Mouse (Mus musculus) stomach, postnatal 0 days (tissue): ENCODE measurements around the gene Hyal1. TPM values are rescaled to one million over a fixed set of nuclear protein-coding genes. Genes with fewer than 3 reads are reported as not detected.

ENCODE experiments used
- ATAC-seq: fragments of 200-750 bp; cut with Nextera tagmentation; 2 replicates; pipeline ENCODE4 v1.8.0; 2017; ENCODE audit not compliant: low FRiP score, low TSS enrichment
- DNase-seq: peaks from one replicate; pipeline ENCODE4 v3.0.0-alpha.2; 2016; ENCODE audit warnings: low spot score
- H3K27ac ChIP-seq: fragments of 300-500 bp; sonication (generic); replicated peaks from 2 replicates; pipeline ENCODE4 v1.5.1; 2014; ENCODE audit warnings: mild to moderate bottlenecking, control low read depth
- H3K27me3 ChIP-seq: fragments of 300-500 bp; sonication (generic); 2 replicates; pipeline ENCODE4 v1.6.1; 2014; ENCODE audit warnings: low read length; ENCODE audit not compliant: control insufficient read depth, insufficient read depth
- H3K36me3 ChIP-seq: fragments of 300-500 bp; sonication (generic); 2 replicates; pipeline ENCODE4 v1.6.1; 2014; ENCODE audit warnings: low read length, mixed read lengths; ENCODE audit not compliant: control insufficient read depth, insufficient read depth
- H3K4me1 ChIP-seq: fragments of 300-500 bp; sonication (generic); replicated peaks from 2 replicates; pipeline ENCODE4 v1.6.1; 2014; ENCODE audit warnings: antibody characterized with exemption; ENCODE audit not compliant: control insufficient read depth, insufficient read depth
- H3K4me2 ChIP-seq: fragments of 300-500 bp; sonication (generic); replicated peaks from 2 replicates; pipeline ENCODE4 v1.6.1; 2014; ENCODE audit warnings: low read depth, mild to moderate bottlenecking, control low read depth, moderate library complexity
- H3K4me3 ChIP-seq: fragments of 300-500 bp; sonication (generic); 2 replicates; pipeline ENCODE4 v1.5.1; 2014; ENCODE audit warnings: low read depth, low read length, control low read depth
- H3K9ac ChIP-seq: fragments of 300-500 bp; sonication (generic); 2 replicates; pipeline ENCODE4 v1.6.1; 2014; ENCODE audit warnings: mild to moderate bottlenecking, low read length, control low read depth, mixed read lengths
- H3K9me3 ChIP-seq: fragments of 300-500 bp; sonication (generic); 2 replicates; pipeline ENCODE4 v1.6.1; 2016; ENCODE audit warnings: low read length; ENCODE audit not compliant: control insufficient read depth
- CTCF ChIP-seq: IDR thresholded peaks from 2 replicates; pipeline ENCODE4 v1.5.1; 2016; ENCODE audit warnings: antibody characterized with exemption, low read depth, mild to moderate bottlenecking, moderate library complexity
- EP300 ChIP-seq: optimal IDR thresholded peaks from 2 replicates; pipeline ENCODE3; 2016; ENCODE audit warnings: antibody characterized with exemption
- WGBS: fragments of 180-500 bp; shearing (Covaris S2); extraction: QIAGEN DNeasy Blood & Tissue Kit; methylation state at CpG from one replicate; pipeline ENCODE4 v1.1.7; 2014; 5-methylcytosine and 5-hydroxymethylcytosine counted together
- polyA plus RNA-seq: library from polyadenylated mRNA; unstranded; fragments of >200 nt; fragmentation: Nextera tagmentation; extraction: Ambion mirVana; gene quantifications from 2 replicates; pipeline ENCODE4 v1.2.1, GENCODE M21; 2015

Hyal1 gene
- polyA plus RNA-seq, 1 experiment from 2014 or later, result 7.2 TPM

GRCm38 (mm10) chr9:107583174-107583573 is 6.4 kb downstream of the Hyal1 start:
- ATAC-seq (no peak), DNase-seq (no peak)
- Histone ChIP-seq H3K36me3 (no peaks in the 10 kb centered on the region), H3K27ac (no peak overlapping the region), H3K9me3 (no peaks in the 10 kb centered on the region), H3K27me3 (no peaks in the 10 kb centered on the region), H3K4me2 (no peak overlapping the region), H3K4me3 (no peak overlapping the region), H3K9ac (no peak overlapping the region), H3K4me1 (peaks cover 3% of the 10 kb centered on the region)
- 87% methylated on average over 14 of the region's 14 CpGs for WGBS
- TF ChIP-seq CTCF (no peak), EP300 (no peak)

- Histone ChIP-seq H3K4me1 (peaks cover 4% of the 10 kb centered on the region), H3K27me3 (no peaks in the 10 kb centered on the region), H3K27ac (no peak overlapping the region), H3K4me2 (no peak overlapping the region), H3K9ac (no peak overlapping the region), H3K36me3 (peaks cover 14% of the 10 kb centered on the region; the same call in 1 of the 2 replicates), H3K4me3 (no peak overlapping the region), H3K9me3 (no peaks in the 10 kb centered on the region)
- ATAC-seq (no peak), DNase-seq (no peak)
- WGBS, result 83% methylated on average over 5 of the region's 5 CpGs
- no peak for TF ChIP-seq EP300
- TF ChIP-seq CTCF, result no peak
Measured at GRCm38 (mm10) chr9:107586504-107586903, 9.8 kb downstream of the Hyal1 start.

- Histone ChIP-seq H3K27me3 (no peaks in the 10 kb centered on the region), H3K4me3 (peak within 1 kb of the TSS; percentile 56), H3K27ac (peak within 1 kb of the TSS; percentile 50; the same call in 1 of the 2 replicates), H3K4me1 (peaks cover 4% of the 10 kb centered on the region), H3K4me2 (peak within 1 kb of the TSS; percentile 74), H3K9ac (peak within 1 kb of the TSS; percentile 63), H3K36me3 (peaks cover 19% of the 10 kb centered on the region; the same call in 1 of the 2 replicates), H3K9me3 (no peaks in the 10 kb centered on the region)
- TF ChIP-seq EP300 (no peak), CTCF (no peak; the same call in 1 of the 2 replicates)
- ATAC-seq, result peak; percentile 94
- DNase-seq, result peak; percentile 98
- 11% methylated on average over 46 of the region's 46 CpGs for WGBS
Measured at GRCm38 (mm10) chr9:107586974-107587832, 10.5 kb downstream of the Hyal1 start, which contains the start of gene Ifrd2. Gene Ifrd2 (plus strand): TSS chr9:107587642.

- Histone ChIP-seq H3K4me2 (peak overlapping the region; percentile 74), H3K36me3 (peaks cover 25% of the 10 kb centered on the region; the same call in 1 of the 2 replicates), H3K9me3 (no peaks in the 10 kb centered on the region), H3K9ac (peak overlapping the region; percentile 63), H3K4me1 (peaks cover 4% of the 10 kb centered on the region), H3K27ac (peak overlapping the region; percentile 50; the same call in 1 of the 2 replicates), H3K4me3 (peak overlapping the region; percentile 56), H3K27me3 (no peaks in the 10 kb centered on the region)
- ATAC-seq, result peak; percentile 1; the same call in 1 of the 2 replicates
- 2% methylated on average over 33 of the region's 33 CpGs for WGBS
- TF ChIP-seq CTCF, result no peak
- peak; percentile 65 for TF ChIP-seq EP300
- DNase-seq, result peak; percentile 69
Measured at GRCm38 (mm10) chr9:107587833-107588639, 11.3 kb downstream of the Hyal1 start.

GRCm38 (mm10) chr9:107590058-107590772 is 13.5 kb downstream of the Hyal1 start:
- 65% methylated on average over 25 of the region's 25 CpGs for WGBS
- Histone ChIP-seq H3K4me2 (peak overlapping the region; percentile 29; the same call in 1 of the 2 replicates), H3K4me1 (peaks cover 4% of the 10 kb centered on the region), H3K27me3 (no peaks in the 10 kb centered on the region), H3K4me3 (0 out of 2 replicates have a peak overlapping the region, but pooled peaks have one; percentile 6), H3K9ac (peak overlapping the region; percentile 13; the same call in 1 of the 2 replicates), H3K36me3 (peaks cover 30% of the 10 kb centered on the region), H3K9me3 (no peaks in the 10 kb centered on the region), H3K27ac (peak overlapping the region; percentile 89)
- DNase-seq (peak; percentile 94), ATAC-seq (peak; percentile 68)
- TF ChIP-seq CTCF (peak; percentile 29; the same call in 1 of the 2 replicates), EP300 (no peak)
